Mouse (Mus musculus) forebrain, embryonic 14.5 days (tissue): ENCODE data around the gene Rab3ip. TPM values are rescaled to one million over a fixed set of nuclear protein-coding genes. Genes with fewer than 3 reads are reported as not detected.

Source experiments
- ATAC-seq: fragments of 200-750 bp; cut with Nextera tagmentation; 2 replicates; pipeline ENCODE4 v1.8.0; 2017; ENCODE audit warnings: mild to moderate bottlenecking, moderate library complexity
- DNase-seq: peaks from one replicate; pipeline ENCODE4 v3.0.0-alpha.2; 2015; ENCODE audit warnings: low spot score
- H3K27ac ChIP-seq: fragments of 300-500 bp; sonication (generic); 2 replicates; pipeline ENCODE4 v1.5.1; 2014; ENCODE audit warnings: low read depth, mild to moderate bottlenecking, control low read depth, low read length, moderate library complexity
- H3K27me3 ChIP-seq: fragments of 300-500 bp; sonication (generic); replicated peaks from 2 replicates; pipeline ENCODE4 v1.6.1; 2014; ENCODE audit warnings: low read length, control low read depth, mixed read lengths; ENCODE audit not compliant: control insufficient read depth, insufficient read depth
- H3K36me3 ChIP-seq: fragments of 300-500 bp; sonication (generic); 2 replicates; pipeline ENCODE4 v1.6.1; 2014; ENCODE audit warnings: low read length, control low read depth; ENCODE audit not compliant: control insufficient read depth, insufficient read depth
- H3K4me1 ChIP-seq: fragments of 300-500 bp; sonication (generic); 2 replicates; pipeline ENCODE4 v1.6.1; 2014; ENCODE audit warnings: antibody characterized with exemption, low read length, control low read depth; ENCODE audit not compliant: control insufficient read depth, insufficient read depth
- H3K4me2 ChIP-seq: fragments of 300-500 bp; sonication (generic); 2 replicates; pipeline ENCODE4 v1.6.1; 2014; ENCODE audit warnings: mild to moderate bottlenecking, control low read depth, low read length
- H3K4me3 ChIP-seq: fragments of 300-500 bp; sonication (generic); 2 replicates; pipeline ENCODE4 v1.5.1; 2014; ENCODE audit warnings: low read depth, low read length, control low read depth
- H3K9ac ChIP-seq: fragments of 300-500 bp; sonication (generic); 2 replicates; pipeline ENCODE4 v1.6.1; 2014; ENCODE audit warnings: mild to moderate bottlenecking, low read length, control low read depth, moderate library complexity
- H3K9me3 ChIP-seq: fragments of 300-500 bp; sonication (generic); replicated peaks from 2 replicates; pipeline ENCODE4 v1.6.1; 2016; ENCODE audit warnings: low read length, control low read depth, mixed read lengths; ENCODE audit not compliant: control insufficient read depth
- WGBS: fragments of 180-500 bp; shearing (Covaris S2); extraction: QIAGEN DNeasy Blood & Tissue Kit; methylation state at CpG from one replicate; pipeline ENCODE4 v1.1.7; 2014; 5-methylcytosine and 5-hydroxymethylcytosine counted together
- polyA plus RNA-seq: library from polyadenylated mRNA; unstranded; fragments of >200 nt; fragmentation: Nextera tagmentation; extraction: Ambion mirVana; gene quantifications from 2 replicates; pipeline ENCODE4 v1.2.1, GENCODE M21; 2014

Gene Rab3ip
- polyA plus RNA-seq, 1 experiment from 2014 or later: 37.3 TPM

- Histone ChIP-seq H3K27ac (peak overlapping the region; percentile 91), H3K4me2 (peak overlapping the region; percentile 82), H3K36me3 (no peaks in the 10 kb centered on the region), H3K4me1 (peaks cover 9% of the 10 kb centered on the region), H3K9me3 (no peaks in the 10 kb centered on the region), H3K27me3 (no peaks in the 10 kb centered on the region), H3K4me3 (peak overlapping the region; percentile 83), H3K9ac (peak overlapping the region; percentile 80)
- peak; percentile 40 for ATAC-seq
- DNase-seq: peak; percentile 54
- WGBS: under 1% methylated on average over 42 of the region's 44 CpGs
Measured at GRCm38 (mm10) chr10:116949111-116950008, 1.2 kb downstream of the Rab3ip start.

DNA sequence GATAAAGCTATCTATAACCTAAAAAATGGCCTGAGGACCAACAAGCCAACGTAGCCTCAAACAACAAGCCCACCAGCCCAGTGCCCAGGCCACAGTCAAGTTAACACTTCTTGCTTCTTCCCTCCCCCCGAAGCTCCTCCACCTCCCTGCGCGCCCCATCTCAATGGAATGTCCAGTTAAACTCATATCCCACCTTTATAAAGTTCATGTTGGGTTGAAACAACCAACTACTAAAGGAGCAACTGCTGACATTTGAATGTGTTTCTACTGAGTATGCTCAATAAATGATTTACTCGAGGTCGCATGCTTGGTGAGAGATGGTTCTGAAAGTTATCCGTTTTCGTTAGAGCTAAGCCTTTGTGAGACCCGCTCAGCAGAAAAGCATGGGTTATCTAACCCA is 2.2 kb downstream of the Rab3ip start:
- H3K9me3 ChIP-seq: no peaks in the 10 kb centered on the region
- peaks cover 9% of the 10 kb centered on the region for H3K4me1 ChIP-seq
- DNase-seq: no peak
- peak overlapping the region; percentile 83; the same call in 1 of the 2 replicates for H3K4me3 ChIP-seq
- H3K9ac ChIP-seq: no peak overlapping the region
- no peak for ATAC-seq
- H3K27me3 ChIP-seq: no peaks in the 10 kb centered on the region
- H3K36me3 ChIP-seq: no peaks in the 10 kb centered on the region
- peak overlapping the region; percentile 82 for H3K4me2 ChIP-seq
- 75% methylated on average over 9 of the region's 9 CpGs for WGBS
- no peak overlapping the region for H3K27ac ChIP-seq

GRCm38 (mm10) chr10:116944940-116945339 is 5.6 kb downstream of the Rab3ip start:
- no peak overlapping the region for H3K4me2 ChIP-seq
- no peak overlapping the region for H3K4me3 ChIP-seq
- 87% methylated on average over 10 of the region's 10 CpGs for WGBS
- no peaks in the 10 kb centered on the region for H3K9me3 ChIP-seq
- peaks cover 9% of the 10 kb centered on the region for H3K4me1 ChIP-seq
- no peaks in the 10 kb centered on the region for H3K27me3 ChIP-seq
- no peak overlapping the region for H3K9ac ChIP-seq
- no peak for ATAC-seq
- no peak overlapping the region for H3K27ac ChIP-seq
- H3K36me3 ChIP-seq: peaks cover 7% of the 10 kb centered on the region; the same call in 1 of the 2 replicates
- DNase-seq: no peak

- H3K9me3 ChIP-seq: no peaks in the 10 kb centered on the region
- H3K27me3 ChIP-seq: no peaks in the 10 kb centered on the region
- no peak overlapping the region for H3K27ac ChIP-seq
- peaks cover 8% of the 10 kb centered on the region; the same call in 1 of the 2 replicates for H3K36me3 ChIP-seq
- DNase-seq (no peak), ATAC-seq (no peak)
- no peak overlapping the region for H3K4me3 ChIP-seq
- no peak overlapping the region for H3K4me2 ChIP-seq
- 95% methylated on average over 3 of the region's 3 CpGs for WGBS
- H3K9ac ChIP-seq: no peak overlapping the region
- peaks cover 9% of the 10 kb centered on the region for H3K4me1 ChIP-seq
Measured at GRCm38 (mm10) chr10:116944144-116944543, 6.4 kb downstream of the Rab3ip start.

GRCm38 (mm10) chr10:116943025-116943424 is 7.5 kb downstream of the Rab3ip start:
- DNase-seq (peak; percentile 8), ATAC-seq (no peak)
- Histone ChIP-seq H3K9me3 (no peaks in the 10 kb centered on the region), H3K9ac (no peak overlapping the region), H3K4me2 (no peak overlapping the region), H3K27me3 (no peaks in the 10 kb centered on the region), H3K27ac (no peak overlapping the region), H3K4me3 (no peak overlapping the region), H3K4me1 (no peaks in the 10 kb centered on the region), H3K36me3 (peaks cover 19% of the 10 kb centered on the region)
- WGBS: 93% methylated on average over 6 of the region's 6 CpGs

GRCm38 (mm10) chr10:116935028-116935427 is 15.5 kb downstream of the Rab3ip start:
- no peaks in the 10 kb centered on the region for H3K27me3 ChIP-seq
- no peak overlapping the region for H3K27ac ChIP-seq
- no peak overlapping the region for H3K9ac ChIP-seq
- H3K9me3 ChIP-seq: no peaks in the 10 kb centered on the region
- DNase-seq (no peak), ATAC-seq (no peak)
- WGBS: 67% methylated on average over 12 of the region's 12 CpGs
- no peak overlapping the region for H3K4me3 ChIP-seq
- H3K4me1 ChIP-seq: no peaks in the 10 kb centered on the region
- peaks cover 43% of the 10 kb centered on the region for H3K36me3 ChIP-seq
- H3K4me2 ChIP-seq: no peak overlapping the region

- Histone ChIP-seq H3K27ac (no peak overlapping the region), H3K36me3 (peaks cover 39% of the 10 kb centered on the region), H3K4me2 (no peak overlapping the region), H3K4me3 (no peak overlapping the region), H3K9me3 (no peaks in the 10 kb centered on the region), H3K27me3 (no peaks in the 10 kb centered on the region), H3K9ac (no peak overlapping the region), H3K4me1 (no peaks in the 10 kb centered on the region)
- no peak for DNase-seq
- WGBS: 94% methylated on average over 7 of the region's 7 CpGs
- ATAC-seq: no peak
Measured at GRCm38 (mm10) chr10:116933794-116934193, 16.8 kb downstream of the Rab3ip start.

DNA sequence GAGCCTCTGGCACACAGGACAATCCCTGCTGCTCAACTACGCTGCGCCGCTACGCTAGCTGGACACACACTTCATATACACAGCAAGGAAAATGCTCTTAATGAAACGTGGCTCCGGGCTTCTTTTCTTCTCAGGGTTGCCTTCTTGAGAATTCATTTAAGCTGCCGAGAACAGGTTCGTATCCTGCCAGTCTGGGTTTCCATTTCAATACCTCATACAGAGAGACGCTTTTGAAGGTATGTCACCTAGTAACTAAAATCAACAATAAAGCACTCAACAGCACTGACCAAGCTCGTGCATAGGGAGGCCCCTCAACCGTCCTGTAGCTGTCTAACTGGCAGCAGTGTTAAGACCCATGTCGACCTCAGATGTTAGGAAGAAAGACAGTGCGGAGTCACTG is 18.2 kb downstream of the Rab3ip start:
- no peaks in the 10 kb centered on the region for H3K4me1 ChIP-seq
- DNase-seq (no peak), ATAC-seq (no peak)
- no peak overlapping the region for H3K9ac ChIP-seq
- no peaks in the 10 kb centered on the region for H3K27me3 ChIP-seq
- H3K4me3 ChIP-seq: no peak overlapping the region
- H3K4me2 ChIP-seq: no peak overlapping the region
- peaks cover 29% of the 10 kb centered on the region for H3K36me3 ChIP-seq
- H3K9me3 ChIP-seq: no peaks in the 10 kb centered on the region
- WGBS: 88% methylated on average over 13 of the region's 13 CpGs
- no peak overlapping the region for H3K27ac ChIP-seq

DNA sequence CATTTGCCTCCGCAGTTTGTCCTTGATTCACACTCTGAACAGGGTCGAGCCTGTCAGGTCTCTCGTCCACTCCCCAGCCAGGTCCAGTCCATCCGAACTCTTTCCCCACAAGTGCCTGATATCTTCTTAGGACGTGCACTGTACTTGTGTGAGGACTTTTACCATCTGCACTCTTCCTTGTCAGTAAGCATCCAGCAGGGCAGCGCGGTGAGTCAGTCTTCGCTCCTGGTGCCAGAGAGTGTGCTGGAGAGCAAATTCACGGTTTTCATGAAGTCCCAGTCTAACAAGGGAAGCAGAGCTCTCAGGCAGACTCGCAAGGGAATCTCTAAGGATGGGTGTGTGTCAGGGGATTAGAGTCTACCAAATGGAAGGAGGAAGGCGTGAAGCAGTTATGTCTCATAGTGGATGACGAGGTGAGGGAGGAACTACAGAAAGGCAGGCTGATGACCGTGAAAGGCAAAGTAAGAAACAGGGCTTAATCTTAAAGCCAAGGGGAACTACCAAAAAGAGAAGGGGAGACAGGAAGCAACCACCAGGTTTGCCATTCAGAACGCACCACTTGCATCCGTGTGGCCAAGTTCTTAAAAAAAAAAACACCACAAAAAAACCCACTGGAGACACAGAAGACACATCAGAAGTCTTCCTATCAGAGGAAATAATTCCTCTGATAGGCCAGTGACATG is 18.9 kb downstream of the Rab3ip start:
- H3K4me2 ChIP-seq: no peak overlapping the region
- WGBS: 91% methylated on average over 15 of the region's 15 CpGs
- DNase-seq (no peak), ATAC-seq (no peak)
- H3K9me3 ChIP-seq: no peaks in the 10 kb centered on the region
- no peak overlapping the region for H3K4me3 ChIP-seq
- peaks cover 28% of the 10 kb centered on the region for H3K36me3 ChIP-seq
- no peaks in the 10 kb centered on the region for H3K4me1 ChIP-seq
- H3K27ac ChIP-seq: no peak overlapping the region
- H3K27me3 ChIP-seq: no peaks in the 10 kb centered on the region
- H3K9ac ChIP-seq: no peak overlapping the region
